Comparison of ENCODE assay signal across 8 mouse cellular contexts in the genomic region with DNA sequence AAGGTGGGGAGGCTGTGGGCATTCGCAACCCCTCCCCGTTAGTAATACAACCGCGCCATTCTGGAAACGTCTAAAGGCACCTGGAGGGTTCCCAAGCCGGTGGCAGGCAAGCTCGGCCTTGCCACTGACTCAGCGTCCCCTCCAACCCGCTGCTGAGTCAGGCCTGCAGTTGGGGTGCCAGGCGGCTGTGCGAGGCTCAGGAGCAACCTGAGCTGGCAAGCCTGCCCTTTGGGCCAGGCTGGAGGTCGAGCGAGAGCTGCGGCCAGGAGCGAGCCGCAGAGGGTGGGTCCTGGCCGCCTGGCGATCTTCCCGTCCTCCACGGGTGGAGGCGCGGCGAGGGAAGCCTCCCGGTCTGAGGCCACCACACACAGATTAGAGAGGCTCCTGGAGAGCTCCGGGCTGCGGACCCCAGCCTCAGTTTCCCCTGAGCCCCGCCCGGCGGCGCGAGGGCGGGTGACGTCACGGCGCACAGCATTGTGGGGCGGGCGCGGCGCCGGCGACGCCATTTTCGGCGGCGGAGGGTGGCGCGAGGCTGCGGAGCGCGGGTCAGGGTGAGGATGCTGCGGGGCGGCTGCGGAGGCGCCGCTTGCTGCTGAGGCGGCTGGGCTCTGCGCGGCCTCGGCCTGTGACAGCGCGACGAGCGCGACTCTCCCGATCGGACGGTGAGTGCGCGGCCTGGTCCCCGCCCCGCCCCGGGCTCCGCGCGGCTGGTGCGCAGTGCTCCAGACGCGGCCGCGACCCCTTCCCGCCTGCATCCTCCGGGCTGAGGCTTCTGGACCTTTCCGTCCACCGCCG. TPM values are rescaled to one million over a fixed set of nuclear protein-coding genes. Genes with fewer than 3 reads are reported as not detected.
DNase-seq lines count a peak whose midpoint lies in the region; ATAC-seq and TF ChIP-seq lines count a peak whose summit lies in the region.

Gene Klc1 (plus strand): TSS at position 469 of the 795 bp plus-strand sequence.

- peaks cover 14% of the 10 kb centered on the region for H3K36me3 ChIP-seq in embryonic facial prominence, embryonic 13.5 days
- H3K36me3 ChIP-seq in heart, adult 2 months (ENCODE audit: control insufficient read depth, insufficient read depth, low read length): peaks cover 4% of the 10 kb centered on the region
- H3K36me3 ChIP-seq in limb, embryonic 14.5 days (ENCODE audit: control insufficient read depth, insufficient read depth, low read length): peaks cover 7% of the 10 kb centered on the region; the same call in 1 of the 2 replicates
- H3K36me3 ChIP-seq in midbrain, embryonic 16.5 days (ENCODE audit: control insufficient read depth, insufficient read depth, low read length): 0 out of 2 replicates have a peak, but pooled peaks cover 3% of the 10 kb centered on the region

- under 1% methylated on average over 84 of the region's 85 CpGs for WGBS in embryonic facial prominence, embryonic 13.5 days
- WGBS in heart, adult 2 months: under 1% methylated on average over 75 of the region's 85 CpGs
- 5% methylated on average over 43 of the region's 85 CpGs for WGBS in limb, embryonic 14.5 days
- WGBS in midbrain, embryonic 16.5 days: under 1% methylated on average over 55 of the region's 85 CpGs

- intact Hi-C loops in heart, adult 2 months (cut with DNase I): loop anchor here (2.0 kb wide), 1 partner anchor 20 kb away; no protein-coding TSS in a partner anchor

- H3K4me2 ChIP-seq in embryonic facial prominence, embryonic 13.5 days: peak within 1 kb of the TSS; percentile 99
- peak within 1 kb of the TSS; percentile 99 for H3K4me2 ChIP-seq in limb, embryonic 14.5 days (replicated peaks; ENCODE audit: low read depth, low read length, severe bottlenecking)
- H3K4me2 ChIP-seq in midbrain, embryonic 16.5 days (ENCODE audit: low read length): peak within 1 kb of the TSS; percentile 97

- peak; percentile 65 to 73 for DNase-seq in urinary bladder, adult 18-20 months (ENCODE audit: low spot score in 2 of 2)
- no peak for DNase-seq in urinary bladder, postnatal 10 days (ENCODE audit: low spot score)
- DNase-seq in heart, adult 2 months: peak; percentile 88 to 93
- peak; percentile 49 to 63 for DNase-seq in kidney, adult 8-10 months
- peak; percentile 44 for DNase-seq in limb, embryonic 14.5 days (ENCODE audit: low spot score)
- peak; percentile 84 to 85 for DNase-seq in spleen, postnatal 10 days (ENCODE audit: low spot score in 2 of 2)

- no peaks in the 10 kb centered on the region for H3K27me3 ChIP-seq in embryonic facial prominence, embryonic 13.5 days
- no peaks in the 10 kb centered on the region for H3K27me3 ChIP-seq in heart, adult 2 months (ENCODE audit: control insufficient read depth, insufficient read depth, low read length)
- H3K27me3 ChIP-seq in limb, embryonic 14.5 days (ENCODE audit: control insufficient read depth, insufficient read depth, low read length): no peaks in the 10 kb centered on the region
- H3K27me3 ChIP-seq in midbrain, embryonic 16.5 days (ENCODE audit: control insufficient read depth, insufficient read depth, low read depth, low read length): no peaks in the 10 kb centered on the region

- H3K27ac ChIP-seq in embryonic facial prominence, embryonic 13.5 days: peak within 1 kb of the TSS; percentile 86
- H3K27ac ChIP-seq in heart, adult 2 months: peak within 1 kb of the TSS; percentile 96
- peak within 1 kb of the TSS; percentile 81 for H3K27ac ChIP-seq in limb, embryonic 14.5 days (replicated peaks; ENCODE audit: low read depth, low read length)
- peak within 1 kb of the TSS; percentile 99 for H3K27ac ChIP-seq in midbrain, embryonic 16.5 days (ENCODE audit: low read length)

- peak; percentile 77 for TF ChIP-seq POLR2A in heart, adult 2 months (IDR thresholded peaks at IDR 0.05; ENCODE audit: insufficient read depth, low read depth, low read length)
- 0 out of 2 replicates have a peak, but pooled peaks have one; percentile 82 for TF ChIP-seq POLR2A in limb, embryonic 14.5 days (IDR thresholded peaks at IDR 0.05; ENCODE audit: borderline replicate concordance, extremely low read depth, insufficient read depth, insufficient read length)

- TF ChIP-seq EP300 in heart, adult 2 months (IDR thresholded peaks at IDR 0.05; ENCODE audit: insufficient read depth, low read depth, low read length): 0 out of 2 replicates have a peak, but pooled peaks have one; percentile 25

- peaks cover 18% of the 10 kb centered on the region for H3K79me2 ChIP-seq in heart, adult 2 months (replicated peaks; ENCODE audit: control insufficient read depth, insufficient read depth, low read length)

- ATAC-seq in embryonic facial prominence, embryonic 13.5 days (ENCODE audit: insufficient number of reproducible peaks, insufficient read depth, low FRiP score, low TSS enrichment, low read depth): peak; percentile 67
- peak; percentile 86 for ATAC-seq in limb, embryonic 14.5 days (ENCODE audit: low FRiP score, low read depth)
- peak; percentile 72 for ATAC-seq in midbrain, embryonic 16.5 days

- no peak for TF ChIP-seq CTCF in heart, adult 2 months (IDR thresholded peaks at IDR 0.05)

- H3K4me3 ChIP-seq in embryonic facial prominence, embryonic 13.5 days: peak within 1 kb of the TSS; percentile 94
- H3K4me3 ChIP-seq in heart, adult 2 months: peak within 1 kb of the TSS; percentile 88
- peak within 1 kb of the TSS; percentile 90 for H3K4me3 ChIP-seq in limb, embryonic 14.5 days (replicated peaks; ENCODE audit: low read length)
- peak within 1 kb of the TSS; percentile 99 for H3K4me3 ChIP-seq in midbrain, embryonic 16.5 days (ENCODE audit: low read depth, low read length)

- H3K9ac ChIP-seq in embryonic facial prominence, embryonic 13.5 days: peak within 1 kb of the TSS; percentile 97
- H3K9ac ChIP-seq in heart, adult 2 months (ENCODE audit: low read depth, low read length): peak within 1 kb of the TSS; percentile 97
- H3K9ac ChIP-seq in limb, embryonic 14.5 days (ENCODE audit: low read depth, low read length, severe bottlenecking): peak within 1 kb of the TSS; percentile 87
- H3K9ac ChIP-seq in midbrain, embryonic 16.5 days (ENCODE audit: low read depth, low read length): peak within 1 kb of the TSS; percentile 99

- H3K4me1 ChIP-seq in embryonic facial prominence, embryonic 13.5 days: peaks cover 32% of the 10 kb centered on the region
- H3K4me1 ChIP-seq in heart, adult 2 months (ENCODE audit: control insufficient read depth, insufficient read depth, low read length): peaks cover 21% of the 10 kb centered on the region
- H3K4me1 ChIP-seq in limb, embryonic 14.5 days (ENCODE audit: control insufficient read depth, insufficient read depth, low read length): peaks cover 11% of the 10 kb centered on the region; the same call in 1 of the 2 replicates
- H3K4me1 ChIP-seq in midbrain, embryonic 16.5 days (ENCODE audit: control insufficient read depth, insufficient read depth, low read length): peaks cover 30% of the 10 kb centered on the region

- H3K9me3 ChIP-seq in embryonic facial prominence, embryonic 13.5 days: no peaks in the 10 kb centered on the region
- no peaks in the 10 kb centered on the region for H3K9me3 ChIP-seq in limb, embryonic 14.5 days (ENCODE audit: control insufficient read depth, low read length)
- H3K9me3 ChIP-seq in midbrain, embryonic 16.5 days (replicated peaks; ENCODE audit: control insufficient read depth, low read length, poor library complexity, severe bottlenecking): no peaks in the 10 kb centered on the region

RNA-seq across cellular contexts. Expression of gene Klc1, which starts in this region (rescaled TPM):
- polyA plus RNA-seq in embryonic facial prominence, embryonic 13.5 days (2015; fragmentation: Nextera tagmentation; extraction: Ambion mirVana): 113 and 122 TPM in 2 replicates
- 10 to 100 TPM; 83.8 to 83.9 TPM for total RNA-seq in heart, adult 2 months (2021)
- polyA plus RNA-seq in heart, adult 2 months (2012; rRNA removed): 80.8 and 105 TPM in 2 replicates
- polyA plus RNA-seq in limb, embryonic 14.5 days (2012; rRNA removed): 121 and 137 TPM in 2 replicates
- 104 and 110 TPM in 2 replicates for polyA plus RNA-seq in limb, embryonic 14.5 days (2014; fragmentation: Nextera tagmentation; extraction: Ambion mirVana)
- polyA plus RNA-seq in midbrain, embryonic 16.5 days (2015; fragmentation: Nextera tagmentation; extraction: Ambion mirVana): 665 and 671 TPM in 2 replicates
